Mouse (Mus musculus) skeletal muscle tissue, adult 2 months (tissue): ENCODE data around the gene Gm10322.

Source experiments
- DNase-seq: peaks from one replicate; pipeline ENCODE4 v3.0.0-alpha.2; 2012; ENCODE audit warnings: low read depth, low spot score

Gm10322 gene

DNA sequence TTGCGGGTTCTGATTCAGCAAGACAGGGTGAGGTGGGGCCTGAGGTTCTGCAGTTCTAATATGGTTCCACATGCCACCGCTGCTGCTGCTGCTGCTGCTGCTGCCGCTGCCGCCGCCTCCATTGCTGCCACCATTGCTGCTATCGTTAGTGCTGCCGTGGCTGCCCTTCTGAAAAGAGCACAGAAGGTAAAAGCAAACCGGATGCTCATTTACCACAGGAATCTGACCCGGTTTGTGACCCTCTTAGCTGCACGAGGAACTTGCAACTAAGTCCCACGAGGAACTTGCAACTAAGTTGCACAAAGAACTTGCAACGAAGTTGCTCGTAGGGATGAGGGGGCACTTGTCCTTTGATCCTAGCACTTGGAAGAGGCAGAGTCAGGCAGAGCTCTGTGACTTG, 40.9 kb downstream of the Gm10322 start:
- DNase-seq = no peak

DNA sequence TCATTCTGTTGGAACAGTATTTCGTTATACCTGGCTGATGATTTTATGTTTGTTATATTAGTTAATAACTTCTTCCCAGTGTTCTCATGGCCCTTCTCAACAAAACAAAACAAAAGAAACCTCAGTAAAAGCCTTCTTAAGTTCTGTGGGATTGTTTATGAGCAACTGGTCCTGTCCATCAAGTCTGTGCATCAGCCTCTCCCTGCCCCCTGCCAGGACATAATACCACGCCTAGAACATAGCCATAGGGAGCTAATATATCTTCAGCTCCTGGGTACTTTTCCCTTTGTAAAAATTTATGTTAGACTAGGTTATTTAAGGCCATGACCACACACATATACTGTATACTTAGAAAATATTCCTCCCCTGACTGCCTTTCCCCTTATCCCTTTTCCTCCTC, 48.9 kb downstream of the Gm10322 start:
- DNase-seq = no peak

DNA sequence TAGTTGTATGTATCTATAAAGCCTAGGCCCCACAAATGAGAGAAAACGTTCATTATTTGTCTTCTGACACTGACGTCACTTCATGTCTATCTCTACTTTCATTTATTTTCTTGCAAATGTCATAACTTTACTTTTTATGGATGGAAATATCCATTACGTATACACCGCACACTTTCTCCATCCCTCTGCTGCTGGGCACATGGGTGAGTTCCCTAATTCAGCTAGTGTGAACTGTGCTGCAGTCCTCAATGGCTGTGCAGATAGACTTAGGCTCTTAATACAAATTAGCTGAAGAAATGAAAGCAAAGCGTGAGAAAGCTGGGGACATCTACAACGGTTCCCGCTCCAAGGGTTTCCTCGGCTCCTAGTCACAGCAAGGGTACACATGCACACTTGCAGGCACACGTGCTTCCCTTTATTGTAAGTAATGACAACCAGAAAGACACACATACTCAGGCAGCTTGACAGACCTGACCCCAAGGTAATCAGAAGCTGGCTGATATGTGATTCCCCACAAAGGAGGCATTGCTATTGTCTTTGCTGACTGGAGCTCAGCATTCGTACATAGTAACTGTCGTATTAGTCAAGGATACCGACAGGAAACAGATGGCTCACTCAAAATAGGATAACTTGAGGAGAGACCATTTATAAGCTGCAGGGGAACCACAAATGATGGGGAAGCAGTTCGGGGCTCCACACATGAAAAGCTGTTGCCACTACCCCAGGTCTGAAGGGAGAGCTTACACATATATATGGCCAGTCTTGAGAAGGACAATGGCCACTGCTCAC, 49.8 kb downstream of the Gm10322 start:
- DNase-seq = no peak
